Mouse (Mus musculus) embryonic facial prominence, embryonic 13.5 days (tissue): ENCODE measurements around the gene Slit2. TPM values are rescaled to one million over a fixed set of nuclear protein-coding genes. Genes with fewer than 3 reads are reported as not detected.

Source experiments
- ATAC-seq: fragments of 200-750 bp; cut with Nextera tagmentation; 2 replicates; pipeline ENCODE4 v1.8.0; 2017; ENCODE audit warnings: low read depth; ENCODE audit not compliant: insufficient number of reproducible peaks, insufficient read depth, low FRiP score, low TSS enrichment
- H3K27ac ChIP-seq: fragments of 300-500 bp; sonication (generic); 2 replicates; pipeline ENCODE4 v1.5.1; 2015; ENCODE audit warnings: moderate library complexity, mild to moderate bottlenecking, inconsistent platforms
- H3K27me3 ChIP-seq: fragments of 300-500 bp; sonication (generic); 2 replicates; pipeline ENCODE4 v1.6.1; 2015; ENCODE audit warnings: mild to moderate bottlenecking, inconsistent platforms
- H3K36me3 ChIP-seq: fragments of 300-500 bp; sonication (generic); 2 replicates; pipeline ENCODE4 v1.6.1; 2015; ENCODE audit warnings: mild to moderate bottlenecking, inconsistent platforms
- H3K4me1 ChIP-seq: fragments of 300-500 bp; sonication (generic); 2 replicates; pipeline ENCODE4 v1.6.1; 2015; ENCODE audit warnings: inconsistent platforms
- H3K4me2 ChIP-seq: fragments of 300-500 bp; sonication (generic); 2 replicates; pipeline ENCODE4 v1.6.1; 2015; ENCODE audit warnings: moderate library complexity, mild to moderate bottlenecking, inconsistent platforms
- H3K4me3 ChIP-seq: fragments of 300-500 bp; sonication (generic); 2 replicates; pipeline ENCODE4 v1.5.1; 2015; ENCODE audit warnings: mild to moderate bottlenecking, inconsistent platforms
- H3K9ac ChIP-seq: fragments of 300-500 bp; sonication (generic); 2 replicates; pipeline ENCODE4 v1.6.1; 2015; ENCODE audit warnings: mild to moderate bottlenecking, inconsistent platforms
- H3K9me3 ChIP-seq: fragments of 300-500 bp; sonication (generic); 2 replicates; pipeline ENCODE4 v1.6.1; 2016; ENCODE audit warnings: inconsistent platforms
- WGBS: fragments of 180-500 bp; shearing (Covaris S2); methylation state at CpG from one replicate; pipeline ENCODE4 v1.1.7; 2015; ENCODE audit warnings: mixed read lengths; 5-methylcytosine and 5-hydroxymethylcytosine counted together
- polyA plus RNA-seq: library from polyadenylated mRNA; unstranded; fragments of >200 nt; fragmentation: Nextera tagmentation; extraction: Ambion mirVana; gene quantifications from 2 replicates; pipeline ENCODE4 v1.2.1, GENCODE M21; 2015

The Slit2 gene
- polyA plus RNA-seq, 1 experiment from 2014 or later = 32.2 TPM

DNA sequence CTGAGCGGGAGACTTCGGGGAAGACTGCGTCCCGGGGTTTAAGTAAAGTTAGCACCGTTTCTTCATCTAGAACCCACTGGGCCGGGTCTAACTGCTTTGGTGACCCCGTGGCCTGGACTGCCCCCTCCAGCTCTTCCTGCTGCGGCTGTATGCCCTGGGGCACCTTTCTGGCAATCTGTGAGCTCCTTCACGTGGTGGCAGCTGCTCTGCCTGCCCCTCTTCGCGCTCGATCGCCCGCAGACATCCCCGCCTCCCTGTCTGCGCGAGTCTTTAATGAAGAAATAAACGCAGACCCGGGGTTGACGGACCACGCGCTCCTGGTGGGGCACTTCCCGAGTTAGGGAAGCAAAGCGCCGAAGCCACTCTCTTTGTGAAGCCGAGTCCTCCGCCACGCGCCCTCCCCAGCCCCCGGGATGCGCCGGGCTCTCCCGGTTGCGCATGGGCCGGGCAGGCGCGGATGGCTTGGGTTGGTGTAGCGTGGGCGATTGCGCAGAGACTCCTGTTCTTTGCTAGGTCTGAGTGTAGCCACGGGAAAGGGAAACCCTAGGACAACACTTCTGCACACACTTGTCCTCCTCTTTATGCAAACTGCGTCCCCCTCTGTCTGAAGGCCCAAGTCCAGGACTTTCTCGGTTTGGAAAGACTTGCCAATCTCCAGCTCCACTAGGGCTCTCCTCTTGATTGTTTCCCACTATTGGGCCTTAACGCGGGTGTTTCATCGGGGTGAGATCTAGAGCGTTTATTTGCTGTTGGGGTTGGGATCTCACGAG lies 3.1 kb downstream of the Slit2 start:
- H3K4me1 ChIP-seq = peaks cover 34% of the 10 kb centered on the region
- H3K27ac ChIP-seq = no peak overlapping the region
- under 1% methylated on average over 48 of the region's 48 CpGs for WGBS
- peak overlapping the region; percentile 82 for H3K4me2 ChIP-seq
- peak overlapping the region; percentile 69 for H3K4me3 ChIP-seq
- no peaks in the 10 kb centered on the region for H3K9me3 ChIP-seq
- ATAC-seq = no peak
- peaks cover 18% of the 10 kb centered on the region for H3K27me3 ChIP-seq
- H3K9ac ChIP-seq = peak overlapping the region; percentile 82
- H3K36me3 ChIP-seq = no peaks in the 10 kb centered on the region

DNA sequence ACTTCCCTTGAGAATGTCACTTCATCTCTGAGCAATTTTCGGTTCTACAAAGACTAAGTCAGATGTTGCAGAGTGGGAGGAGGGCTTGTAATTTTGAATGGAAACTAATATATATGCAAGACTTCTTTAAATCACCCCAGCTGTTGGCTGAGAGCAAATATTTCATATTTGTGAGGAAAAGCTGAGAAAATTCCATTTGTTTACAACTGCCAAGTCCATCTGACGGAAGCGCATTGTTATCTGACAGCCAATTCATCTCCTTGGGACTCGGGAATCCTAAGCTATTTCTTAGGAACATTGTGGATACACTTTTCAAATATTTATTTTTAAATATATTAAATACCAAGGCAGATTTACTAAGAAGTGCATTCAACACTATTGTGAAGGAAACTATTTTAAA lies 8.0 kb downstream of the Slit2 start:
- Histone ChIP-seq H3K4me2 (no peak overlapping the region), H3K4me3 (no peak overlapping the region), H3K36me3 (0 out of 2 replicates have a peak, but pooled peaks cover 5% of the 10 kb centered on the region), H3K9me3 (no peaks in the 10 kb centered on the region), H3K27ac (no peak overlapping the region), H3K9ac (no peak overlapping the region), H3K4me1 (peaks cover 13% of the 10 kb centered on the region; the same call in 1 of the 2 replicates), H3K27me3 (no peaks in the 10 kb centered on the region)
- ATAC-seq = no peak
- WGBS = 67% methylated on average over 4 of the region's 4 CpGs

DNA sequence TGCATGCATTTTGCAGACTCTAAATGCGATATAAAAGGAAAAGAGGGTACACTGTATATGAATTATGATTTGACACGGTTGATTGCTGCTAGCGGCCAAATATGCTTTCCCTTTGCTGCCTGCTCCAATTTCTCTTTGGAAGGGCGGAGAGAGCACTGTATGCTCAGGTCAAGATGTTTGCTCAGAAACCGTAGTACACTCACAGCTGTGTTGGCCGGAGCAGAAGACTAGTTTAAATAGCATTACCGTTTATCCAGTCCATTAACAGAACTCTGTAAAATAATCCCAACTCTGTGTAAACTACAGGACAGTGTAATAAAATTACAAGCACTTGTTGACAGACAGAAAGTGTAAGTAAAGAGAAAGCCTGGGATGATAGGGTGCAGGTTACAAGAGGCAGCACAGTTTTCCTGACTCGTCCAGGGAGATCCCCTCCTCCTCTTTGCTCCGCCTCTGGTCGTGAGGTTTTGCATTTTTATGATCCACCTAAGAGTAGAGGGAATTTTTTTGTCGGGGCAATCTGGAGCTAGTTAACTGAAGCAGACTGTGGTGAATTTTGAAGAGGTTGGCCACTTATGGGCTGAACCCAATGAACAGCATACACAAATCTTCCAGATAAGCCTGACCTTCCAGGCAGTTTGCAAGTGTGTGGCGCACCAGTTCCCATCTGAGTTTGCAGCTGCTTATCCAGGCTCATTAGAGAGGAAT lies 20.9 kb downstream of the Slit2 start:
- peak overlapping the region; percentile 11; the same call in 1 of the 2 replicates for H3K27ac ChIP-seq
- 0 out of 2 replicates have a peak, but pooled peaks cover 4% of the 10 kb centered on the region for H3K27me3 ChIP-seq
- no peaks in the 10 kb centered on the region for H3K9me3 ChIP-seq
- H3K36me3 ChIP-seq = no peaks in the 10 kb centered on the region
- H3K4me2 ChIP-seq = peak overlapping the region; percentile 42
- H3K4me1 ChIP-seq = peaks cover 18% of the 10 kb centered on the region
- no peak overlapping the region for H3K9ac ChIP-seq
- WGBS = 13% methylated on average over 12 of the region's 12 CpGs
- H3K4me3 ChIP-seq = peak overlapping the region; percentile 19; the same call in 1 of the 2 replicates
- ATAC-seq = peak; percentile 64; the same call in 1 of the 2 replicates

DNA sequence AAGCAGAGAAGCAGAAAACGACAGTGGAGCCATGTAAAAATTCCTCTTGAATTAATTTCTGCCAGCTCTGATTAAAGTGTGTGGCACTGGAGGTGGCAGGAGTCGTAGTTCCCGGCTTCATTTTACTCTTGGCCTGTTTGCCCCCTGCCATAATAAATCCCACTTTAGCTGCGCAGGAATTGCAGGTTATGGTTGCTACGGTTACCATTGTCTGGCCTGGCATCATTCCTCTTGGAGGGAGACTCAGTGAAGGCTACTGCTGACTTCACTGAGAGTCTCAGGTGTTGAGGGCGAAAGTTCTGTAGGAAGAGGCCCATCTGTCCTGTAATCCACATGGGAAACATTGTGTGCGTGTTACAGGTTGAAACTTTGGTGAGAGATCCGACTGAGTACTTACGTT lies 22.6 kb downstream of the Slit2 start:
- Histone ChIP-seq H3K27me3 (0 out of 2 replicates have a peak, but pooled peaks cover 4% of the 10 kb centered on the region), H3K9me3 (no peaks in the 10 kb centered on the region), H3K4me3 (no peak overlapping the region), H3K4me2 (no peak overlapping the region), H3K4me1 (peaks cover 13% of the 10 kb centered on the region), H3K27ac (no peak overlapping the region), H3K36me3 (no peaks in the 10 kb centered on the region), H3K9ac (no peak overlapping the region)
- 63% methylated on average over 9 of the region's 9 CpGs for WGBS
- ATAC-seq = no peak

DNA sequence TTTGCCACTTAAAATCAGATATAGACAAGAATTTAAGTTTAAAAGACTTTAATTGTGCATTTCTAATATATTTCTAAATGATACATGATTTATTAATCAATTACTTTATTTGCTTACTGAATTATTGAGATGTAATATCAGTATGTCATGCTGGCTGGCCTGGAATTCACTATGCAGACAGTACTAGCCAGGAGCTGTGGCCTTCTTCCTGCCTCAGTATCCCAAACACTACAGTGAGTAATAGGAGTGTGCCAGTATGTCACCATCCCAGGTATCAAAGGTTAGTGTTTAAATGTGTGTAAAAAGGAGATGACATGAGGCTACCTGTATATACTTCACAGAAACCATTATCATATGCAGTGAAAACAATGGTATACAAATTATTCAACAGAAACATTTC lies 23.1 kb downstream of the Slit2 start:
- H3K9me3 ChIP-seq = no peaks in the 10 kb centered on the region
- peaks cover 8% of the 10 kb centered on the region for H3K4me1 ChIP-seq
- H3K4me3 ChIP-seq = no peak overlapping the region
- no peaks in the 10 kb centered on the region for H3K36me3 ChIP-seq
- ATAC-seq = no peak
- no peak overlapping the region for H3K9ac ChIP-seq
- no peak overlapping the region for H3K27ac ChIP-seq
- 0 out of 2 replicates have a peak, but pooled peaks cover 4% of the 10 kb centered on the region for H3K27me3 ChIP-seq
- no peak overlapping the region for H3K4me2 ChIP-seq

DNA sequence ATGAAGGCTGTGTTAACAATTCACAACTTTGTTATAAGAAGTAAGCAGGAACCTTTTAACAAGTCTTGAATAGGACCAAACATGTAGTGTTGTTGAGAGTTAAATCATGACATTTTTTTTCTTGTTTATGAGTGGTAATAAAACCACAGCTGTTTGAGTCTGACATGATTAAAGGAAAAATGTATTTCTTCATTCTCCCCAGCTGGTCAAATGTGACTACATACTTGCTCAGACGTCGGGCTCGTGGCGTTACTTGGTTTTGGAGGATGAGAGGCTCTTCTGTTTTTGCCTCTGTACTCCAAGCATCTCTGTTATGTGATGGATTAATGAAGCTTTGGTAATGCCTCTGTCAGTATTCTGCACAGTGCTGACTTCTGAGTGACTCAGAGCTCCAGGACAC lies 40.5 kb downstream of the Slit2 start:
- Histone ChIP-seq H3K27me3 (no peaks in the 10 kb centered on the region), H3K4me1 (peaks cover 8% of the 10 kb centered on the region), H3K9me3 (no peaks in the 10 kb centered on the region), H3K4me3 (no peak overlapping the region), H3K4me2 (no peak overlapping the region), H3K9ac (no peak overlapping the region), H3K36me3 (no peaks in the 10 kb centered on the region), H3K27ac (no peak overlapping the region)
- ATAC-seq = no peak
- WGBS = 77% methylated on average over 4 of the region's 4 CpGs

DNA sequence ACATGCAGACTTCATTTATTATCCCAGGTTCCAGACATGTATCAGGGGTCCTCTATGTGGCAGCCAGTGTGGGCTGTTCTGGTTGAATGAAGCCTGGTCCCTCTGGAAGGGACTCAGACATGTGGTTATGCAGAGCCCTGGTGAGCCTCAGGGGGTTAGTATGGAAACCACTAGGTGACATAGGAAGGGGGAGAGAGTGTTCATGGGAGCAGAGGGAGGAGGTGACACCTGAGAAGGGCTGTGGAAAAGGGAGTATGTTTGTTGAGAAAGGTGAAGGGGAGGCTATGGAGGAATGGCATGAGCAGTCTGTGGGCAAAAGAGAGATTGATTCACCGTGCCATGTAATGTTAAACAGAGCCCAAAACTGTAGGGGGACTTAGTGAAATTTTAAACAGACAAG lies 51.9 kb downstream of the Slit2 start:
- Histone ChIP-seq H3K4me1 (peaks cover 9% of the 10 kb centered on the region; the same call in 1 of the 2 replicates), H3K9me3 (no peaks in the 10 kb centered on the region), H3K36me3 (no peaks in the 10 kb centered on the region), H3K27me3 (no peaks in the 10 kb centered on the region), H3K4me2 (no peak overlapping the region), H3K27ac (no peak overlapping the region), H3K9ac (no peak overlapping the region), H3K4me3 (no peak overlapping the region)
- ATAC-seq = no peak
- 30% methylated on average over 1 of the region's 1 CpGs for WGBS

DNA sequence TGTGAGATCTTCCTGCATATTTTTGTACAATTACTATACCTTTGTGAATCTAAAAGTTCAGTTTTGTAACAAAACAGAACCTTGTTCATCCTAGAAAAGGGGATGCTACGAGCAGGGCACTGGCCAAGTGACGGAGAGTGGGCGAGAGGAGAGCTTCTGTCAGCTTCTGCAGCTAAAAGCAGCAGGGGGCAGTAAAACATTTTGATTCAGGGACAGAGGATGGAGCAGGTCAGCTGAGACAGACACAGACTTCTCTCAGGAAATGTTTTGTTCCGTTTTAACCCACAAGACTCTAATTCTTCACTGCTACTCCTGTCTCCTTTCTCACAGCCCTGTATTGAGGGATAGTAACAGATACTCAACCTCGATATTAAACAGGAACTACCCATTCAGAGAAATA lies 55.1 kb downstream of the Slit2 start:
- Histone ChIP-seq H3K4me3 (no peak overlapping the region), H3K36me3 (no peaks in the 10 kb centered on the region), H3K27ac (no peak overlapping the region), H3K9ac (no peak overlapping the region), H3K27me3 (no peaks in the 10 kb centered on the region), H3K4me2 (peak overlapping the region; percentile 37), H3K4me1 (peaks cover 9% of the 10 kb centered on the region; the same call in 1 of the 2 replicates), H3K9me3 (no peaks in the 10 kb centered on the region)
- WGBS = 24% methylated on average over 5 of the region's 5 CpGs
- ATAC-seq = no peak

DNA sequence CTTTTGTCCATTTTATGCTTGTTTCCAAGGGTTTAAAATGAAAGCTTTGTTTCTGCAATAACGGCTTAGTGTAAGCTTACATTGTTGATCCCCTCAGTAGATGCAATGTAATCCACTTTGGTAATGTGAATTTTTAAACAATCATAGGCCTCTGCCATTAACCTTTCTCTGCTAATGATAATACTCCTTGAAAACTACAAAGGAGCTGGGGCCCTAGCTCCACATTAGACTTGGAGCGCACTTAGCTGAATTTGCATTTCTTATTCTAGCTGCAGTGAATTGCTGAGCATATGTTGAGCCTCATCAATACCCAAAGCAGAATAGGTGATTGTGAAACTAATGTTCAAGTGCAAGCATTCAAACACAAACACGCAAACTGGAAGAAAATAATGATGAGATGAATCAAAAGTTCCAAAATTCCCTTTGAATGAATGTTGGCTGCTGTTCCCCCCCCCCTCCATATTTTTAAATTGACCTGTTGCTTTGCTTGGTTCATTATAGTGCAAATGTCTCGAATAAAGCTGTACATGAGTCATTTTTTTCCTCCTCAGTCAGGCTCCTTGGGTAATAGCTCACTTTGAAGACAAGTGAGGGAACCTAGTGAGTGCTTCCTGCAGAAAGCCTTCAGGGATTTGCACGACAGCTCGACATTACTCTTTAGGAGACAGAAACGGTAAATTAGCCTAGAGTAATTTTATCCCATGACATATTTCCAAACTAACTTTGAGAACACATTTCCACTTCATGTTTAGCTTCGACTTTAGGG lies 66.2 kb downstream of the Slit2 start:
- Histone ChIP-seq H3K36me3 (no peaks in the 10 kb centered on the region), H3K9me3 (no peaks in the 10 kb centered on the region), H3K27ac (no peak overlapping the region), H3K27me3 (no peaks in the 10 kb centered on the region), H3K9ac (no peak overlapping the region), H3K4me1 (no peaks in the 10 kb centered on the region), H3K4me2 (no peak overlapping the region), H3K4me3 (no peak overlapping the region)
- 43% methylated on average over 8 of the region's 8 CpGs for WGBS
- no peak for ATAC-seq

DNA sequence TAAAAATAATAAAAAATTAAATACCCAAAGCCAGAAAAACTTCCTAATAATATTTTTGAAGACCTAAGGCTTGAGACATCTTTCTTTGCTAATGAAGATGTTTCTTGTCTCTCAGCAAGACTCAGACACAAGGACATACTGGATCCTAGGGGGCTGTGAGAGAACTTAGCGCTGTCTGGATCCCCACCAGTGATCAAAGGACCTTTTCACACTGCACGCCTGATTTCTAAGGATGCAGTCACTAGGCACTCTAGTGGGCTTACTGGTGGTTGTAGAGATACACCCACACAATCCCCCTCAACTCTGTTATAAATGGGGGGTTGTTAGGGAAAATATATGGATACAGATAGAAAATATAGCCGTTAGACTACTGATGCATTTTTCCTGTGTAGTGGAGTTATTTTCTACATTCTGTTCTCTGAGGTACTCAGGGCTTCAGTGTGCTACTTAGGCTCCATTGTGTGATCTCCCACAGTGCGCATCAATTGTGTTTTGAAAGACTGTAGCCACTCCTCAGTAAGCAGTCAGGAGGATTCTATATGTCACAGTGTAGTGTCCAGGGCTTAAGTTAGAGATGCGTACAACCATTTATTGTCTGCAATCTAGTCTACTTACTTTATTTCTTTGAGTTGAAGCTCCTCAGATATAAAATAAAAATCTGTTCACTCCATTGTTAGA lies 67.8 kb downstream of the Slit2 start:
- Histone ChIP-seq H3K27ac (no peak overlapping the region), H3K27me3 (no peaks in the 10 kb centered on the region), H3K4me1 (no peaks in the 10 kb centered on the region), H3K9ac (no peak overlapping the region), H3K9me3 (no peaks in the 10 kb centered on the region), H3K4me2 (no peak overlapping the region), H3K4me3 (no peak overlapping the region), H3K36me3 (no peaks in the 10 kb centered on the region)
- ATAC-seq = no peak
- 71% methylated on average over 5 of the region's 5 CpGs for WGBS

DNA sequence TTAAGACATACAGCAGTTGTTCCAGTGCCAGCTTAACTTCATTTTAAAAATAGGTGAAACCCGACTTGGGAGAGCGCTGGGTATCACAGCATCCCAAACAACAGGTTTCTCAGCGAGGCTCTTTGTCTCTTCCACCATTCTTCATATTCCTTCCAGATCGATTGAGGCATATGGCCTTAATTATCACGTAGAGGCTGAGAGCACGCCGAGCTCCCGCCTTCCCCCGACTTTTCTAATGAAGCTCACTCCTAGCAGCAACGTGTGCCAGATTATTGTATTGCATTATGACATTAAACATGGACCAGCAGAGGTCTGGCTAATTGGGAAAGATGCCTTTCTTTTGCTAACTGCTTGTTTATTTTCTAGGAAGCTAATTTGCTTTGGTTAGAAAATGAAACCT lies 75.7 kb downstream of the Slit2 start:
- 17% methylated on average over 10 of the region's 10 CpGs for WGBS
- Histone ChIP-seq H3K4me3 (no peak overlapping the region), H3K4me2 (peak overlapping the region; percentile 18; the same call in 1 of the 2 replicates)

More for the DNA sequence above, 75.7 kb downstream of the Slit2 start:
- Histone ChIP-seq H3K36me3 (no peaks in the 10 kb centered on the region), H3K27me3 (no peaks in the 10 kb centered on the region), H3K9me3 (no peaks in the 10 kb centered on the region), H3K27ac (no peak overlapping the region), H3K4me1 (0 out of 2 replicates have a peak, but pooled peaks cover 6% of the 10 kb centered on the region), H3K9ac (no peak overlapping the region)
- ATAC-seq = no peak
